Mouse (Mus musculus) forebrain, embryonic 16.5 days (tissue): ENCODE measurements around the gene Ndufs2. TPM values are rescaled to one million over a fixed set of nuclear protein-coding genes. Genes with fewer than 3 reads are reported as not detected.

Source experiments
- ATAC-seq: fragments of 200-750 bp; cut with Nextera tagmentation; 2 replicates; pipeline ENCODE4 v1.8.0; 2017; ENCODE audit warnings: mild to moderate bottlenecking, moderate library complexity
- H3K27ac ChIP-seq: fragments of 300-500 bp; sonication (generic); 2 replicates; pipeline ENCODE4 v1.5.1; 2014; ENCODE audit warnings: low read length, control low read depth
- H3K27me3 ChIP-seq: fragments of 300-500 bp; sonication (generic); replicated peaks from 2 replicates; pipeline ENCODE4 v1.6.1; 2014; ENCODE audit warnings: low read length; ENCODE audit not compliant: control insufficient read depth, insufficient read depth
- H3K36me3 ChIP-seq: fragments of 300-500 bp; sonication (generic); 2 replicates; pipeline ENCODE4 v1.6.1; 2014; ENCODE audit not compliant: control insufficient read depth, insufficient read depth
- H3K4me1 ChIP-seq: fragments of 300-500 bp; sonication (generic); replicated peaks from 2 replicates; pipeline ENCODE4 v1.6.1; 2014; ENCODE audit warnings: low read length; ENCODE audit not compliant: control insufficient read depth, insufficient read depth
- H3K4me2 ChIP-seq: fragments of 300-500 bp; sonication (generic); 2 replicates; pipeline ENCODE4 v1.6.1; 2014; ENCODE audit warnings: mild to moderate bottlenecking, low read length, control low read depth
- H3K4me3 ChIP-seq: fragments of 300-500 bp; sonication (generic); replicated peaks from 2 replicates; pipeline ENCODE4 v1.5.1; 2014; ENCODE audit warnings: mild to moderate bottlenecking, low read length, control low read depth
- H3K9ac ChIP-seq: fragments of 300-500 bp; sonication (generic); replicated peaks from 2 replicates; pipeline ENCODE4 v1.6.1; 2014; ENCODE audit warnings: low read depth, low read length, control low read depth
- H3K9me3 ChIP-seq: fragments of 300-500 bp; sonication (generic); 2 replicates; pipeline ENCODE4 v1.6.1; 2016; ENCODE audit warnings: low read length; ENCODE audit not compliant: control insufficient read depth
- WGBS: fragments of 180-500 bp; shearing (Covaris S2); extraction: QIAGEN DNeasy Blood & Tissue Kit; methylation state at CpG from one replicate; pipeline ENCODE4 v1.1.7; 2014; 5-methylcytosine and 5-hydroxymethylcytosine counted together
- polyA plus RNA-seq: library from polyadenylated mRNA; unstranded; fragments of >200 nt; fragmentation: Nextera tagmentation; extraction: Ambion mirVana; gene quantifications from 2 replicates; pipeline ENCODE4 v1.2.1, GENCODE M21; 2015

Ndufs2 gene
- 212 and 232 TPM in 2 replicates for polyA plus RNA-seq

DNA sequence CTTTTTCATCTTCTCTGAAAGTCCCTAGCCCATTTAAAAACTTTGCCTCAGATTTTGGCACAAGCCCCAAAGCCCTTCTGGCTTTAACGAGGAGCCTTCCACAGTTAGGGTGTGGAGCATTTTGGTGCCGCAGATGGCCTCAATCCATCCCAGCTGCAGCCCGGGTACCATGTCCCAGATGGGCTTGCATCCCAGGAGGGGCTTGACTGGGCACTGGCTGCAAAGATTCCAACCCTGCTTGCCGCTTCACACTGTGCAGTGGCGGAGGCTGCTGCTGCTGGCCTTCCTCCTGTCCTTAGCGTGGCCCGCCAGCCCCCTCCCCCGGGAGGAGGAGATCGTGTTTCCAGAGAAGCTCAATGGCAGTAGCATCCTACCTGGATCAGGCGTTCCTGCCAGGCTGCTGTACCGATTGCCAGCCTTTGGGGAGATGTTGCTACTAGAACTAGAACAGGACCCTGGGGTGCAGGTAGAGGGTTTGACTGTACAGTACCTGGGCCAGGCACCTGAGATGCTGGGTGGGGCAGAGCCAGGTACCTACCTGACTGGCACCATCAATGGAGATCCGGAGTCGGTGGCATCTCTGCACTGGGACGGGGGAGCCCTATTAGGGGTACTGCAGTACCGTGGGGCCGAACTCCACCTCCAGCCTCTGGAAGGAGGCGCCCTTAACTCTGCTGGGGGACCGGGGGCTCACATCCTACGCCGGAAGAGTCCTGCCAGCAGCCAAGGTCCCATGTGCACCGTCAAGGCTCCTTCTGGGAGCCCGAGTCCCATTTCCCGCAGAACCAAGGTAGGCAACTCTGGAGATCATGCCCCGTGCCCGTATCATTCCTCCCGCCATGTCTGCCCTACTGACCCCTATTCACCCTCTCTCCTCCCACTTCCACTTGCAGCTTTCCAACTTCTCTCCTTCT is at the start of gene Ndufs2:
Gene Ndufs2 (minus strand): TSS at position 709 of the 914 bp plus-strand sequence.
- H3K4me2 ChIP-seq = peak within 1 kb of the TSS; percentile 60
- 15% methylated on average over 26 of the region's 26 CpGs for WGBS
- H3K9ac ChIP-seq = peak within 1 kb of the TSS; percentile 57
- H3K27ac ChIP-seq = peak within 1 kb of the TSS; percentile 74
- peak; percentile 36 for ATAC-seq
- H3K4me1 ChIP-seq = peaks cover 47% of the 10 kb centered on the region
- no peaks in the 10 kb centered on the region for H3K36me3 ChIP-seq
- H3K4me3 ChIP-seq = peak within 1 kb of the TSS; percentile 35
- H3K9me3 ChIP-seq = no peaks in the 10 kb centered on the region
- no peaks in the 10 kb centered on the region for H3K27me3 ChIP-seq

DNA sequence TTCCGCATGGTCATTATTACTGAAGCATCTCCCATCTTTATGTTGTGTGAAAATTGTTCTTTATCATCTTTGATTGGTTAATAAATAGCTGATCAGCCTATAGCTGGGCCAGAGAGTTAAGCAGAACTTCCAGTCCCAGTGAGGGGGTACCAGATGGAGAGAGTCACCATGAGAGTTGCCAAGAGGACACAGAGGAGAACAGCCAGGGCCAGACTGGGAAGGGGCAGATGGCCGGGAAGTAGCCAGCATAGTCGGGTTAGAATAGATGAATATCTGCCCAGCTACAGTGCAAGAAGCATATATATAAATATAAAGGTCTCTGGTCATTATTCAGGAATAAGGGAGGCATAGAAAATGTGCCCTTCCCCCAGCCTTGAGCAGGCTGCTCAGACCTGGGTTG is 47.0 kb upstream of the Ndufs2 start:
- Histone ChIP-seq H3K9me3 (no peaks in the 10 kb centered on the region), H3K27ac (no peak overlapping the region), H3K36me3 (no peaks in the 10 kb centered on the region), H3K4me2 (no peak overlapping the region), H3K27me3 (peaks cover 21% of the 10 kb centered on the region), H3K9ac (no peak overlapping the region), H3K4me1 (peaks cover 6% of the 10 kb centered on the region), H3K4me3 (no peak overlapping the region)
- 63% methylated on average over 3 of the region's 3 CpGs for WGBS
- no peak for ATAC-seq

GRCm38 (mm10) chr1:171295063-171295402 is 43.8 kb upstream of the Ndufs2 start:
- peaks cover 21% of the 10 kb centered on the region for H3K27me3 ChIP-seq
- peak; percentile 22; the same call in 1 of the 2 replicates for ATAC-seq
- peak overlapping the region; percentile 64 for H3K4me2 ChIP-seq
- H3K4me3 ChIP-seq = peak overlapping the region; percentile 94
- H3K36me3 ChIP-seq = no peaks in the 10 kb centered on the region
- H3K27ac ChIP-seq = peak overlapping the region; percentile 94
- peak overlapping the region; percentile 95 for H3K9ac ChIP-seq
- peaks cover 7% of the 10 kb centered on the region for H3K4me1 ChIP-seq
- H3K9me3 ChIP-seq = no peaks in the 10 kb centered on the region
- WGBS = 14% methylated on average over 3 of the region's 3 CpGs

GRCm38 (mm10) chr1:171294298-171295062 is 43.3 kb upstream of the Ndufs2 start, which contains the start of gene Ufc1:
Ufc1 (minus strand) TSS chr1:171295024.
- Histone ChIP-seq H3K36me3 (peaks cover 2% of the 10 kb centered on the region; the same call in 1 of the 2 replicates), H3K4me2 (peak within 1 kb of the TSS; percentile 64), H3K27ac (peak within 1 kb of the TSS; percentile 94), H3K9ac (peak within 1 kb of the TSS; percentile 95), H3K9me3 (no peaks in the 10 kb centered on the region), H3K4me1 (peaks cover 7% of the 10 kb centered on the region), H3K4me3 (peak within 1 kb of the TSS; percentile 94), H3K27me3 (peaks cover 21% of the 10 kb centered on the region)
- under 1% methylated on average over 42 of the region's 42 CpGs for WGBS
- peak; percentile 82 for ATAC-seq

DNA sequence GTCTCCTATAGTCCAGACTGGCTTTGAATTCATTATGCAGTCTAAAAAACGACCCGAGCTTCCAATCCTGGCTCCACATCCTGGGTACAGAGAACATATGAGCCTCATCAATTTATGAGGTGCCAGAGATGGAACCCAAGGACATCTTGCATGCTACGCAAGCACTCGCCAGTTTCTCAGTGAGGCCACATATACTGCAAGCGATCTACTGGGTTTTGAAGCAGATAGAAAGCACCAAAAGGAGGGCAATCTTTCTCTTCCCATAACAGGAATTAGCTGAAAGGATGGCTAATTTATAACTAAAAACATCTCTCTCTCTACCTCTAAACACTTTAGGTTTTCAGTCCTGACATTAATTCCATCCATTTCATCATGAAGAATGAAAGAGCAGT is 42.7 kb upstream of the Ndufs2 start:
- peak overlapping the region; percentile 94 for H3K27ac ChIP-seq
- WGBS = 40% methylated on average over 5 of the region's 5 CpGs
- H3K27me3 ChIP-seq = peaks cover 21% of the 10 kb centered on the region
- peak overlapping the region; percentile 94 for H3K4me3 ChIP-seq
- H3K9ac ChIP-seq = peak overlapping the region; percentile 95
- peaks cover 5% of the 10 kb centered on the region; the same call in 1 of the 2 replicates for H3K36me3 ChIP-seq
- no peaks in the 10 kb centered on the region for H3K9me3 ChIP-seq
- H3K4me1 ChIP-seq = peaks cover 7% of the 10 kb centered on the region
- ATAC-seq = no peak
- H3K4me2 ChIP-seq = peak overlapping the region; percentile 64

GRCm38 (mm10) chr1:171293351-171293750 is 42.2 kb upstream of the Ndufs2 start:
- Histone ChIP-seq H3K4me3 (no peak overlapping the region), H3K27me3 (peaks cover 21% of the 10 kb centered on the region), H3K27ac (no peak overlapping the region), H3K36me3 (peaks cover 5% of the 10 kb centered on the region; the same call in 1 of the 2 replicates), H3K4me2 (peak overlapping the region; percentile 64), H3K9me3 (no peaks in the 10 kb centered on the region), H3K4me1 (peaks cover 8% of the 10 kb centered on the region), H3K9ac (no peak overlapping the region)
- 89% methylated on average over 3 of the region's 3 CpGs for WGBS
- no peak for ATAC-seq

GRCm38 (mm10) chr1:171288328-171288727 is 37.1 kb upstream of the Ndufs2 start:
- ATAC-seq = no peak

GRCm38 (mm10) chr1:171287136-171288081 is 36.2 kb upstream of the Ndufs2 start, which contains the start of gene Usp21:
Usp21 (minus strand) TSS chr1:171287991.
- Histone ChIP-seq H3K27ac (peak within 1 kb of the TSS; percentile 92), H3K9me3 (no peaks in the 10 kb centered on the region), H3K4me3 (peak within 1 kb of the TSS; percentile 97), H3K4me1 (peaks cover 25% of the 10 kb centered on the region), H3K4me2 (peak within 1 kb of the TSS; percentile 80), H3K9ac (peak within 1 kb of the TSS; percentile 99), H3K36me3 (peaks cover 15% of the 10 kb centered on the region; the same call in 1 of the 2 replicates), H3K27me3 (no peaks in the 10 kb centered on the region)
- ATAC-seq = peak; percentile 96
- WGBS = under 1% methylated on average over 49 of the region's 49 CpGs

More at GRCm38 (mm10) chr1:171288328-171288727, 37.1 kb upstream of the Ndufs2 start:
- Histone ChIP-seq H3K27ac (peak overlapping the region; percentile 92), H3K27me3 (no peaks in the 10 kb centered on the region), H3K4me2 (peak overlapping the region; percentile 37; the same call in 1 of the 2 replicates), H3K4me3 (peak overlapping the region; percentile 97), H3K9ac (no peak overlapping the region), H3K4me1 (peaks cover 27% of the 10 kb centered on the region), H3K36me3 (peaks cover 13% of the 10 kb centered on the region; the same call in 1 of the 2 replicates), H3K9me3 (no peaks in the 10 kb centered on the region)
- WGBS = 58% methylated on average over 4 of the region's 4 CpGs
